Mouse (Mus musculus): ENCODE results near the gene Abca1. TPM values are rescaled to one million over a fixed set of nuclear protein-coding genes. Genes with fewer than 3 reads are reported as not detected.

Abca1 gene
- 6.9 and 8.0 TPM in 2 replicates for polyA plus RNA-seq (2012; rRNA removed)

GRCm38 (mm10) chr4:53159767-53160166 is at the start of gene Abca1:
Abca1 (minus strand) TSS chr4:53159895.

GRCm38 (mm10) chr4:53011732-53012361 is 147.8 kb downstream of the Abca1 start, which contains the start of gene Nipsnap3b:
Nipsnap3b (plus strand) TSS chr4:53011880.

GRCm38 (mm10) chr4:52989248-52989647 is 170.4 kb downstream of the Abca1 start, which contains the start of gene Nipsnap3a:
Nipsnap3a (plus strand) TSS chr4:52989272.

Other genes with a start within 250 kb of the Abca1 start
- not detected in 2 replicates for gene Olfr272, start 240.7 kb downstream of the Abca1 start, polyA plus RNA-seq (2012; rRNA removed)
- not detected in 2 replicates for gene Olfr270, start 195.3 kb downstream of the Abca1 start, polyA plus RNA-seq (2012; rRNA removed)
- not detected in 2 replicates for gene Nipsnap3a, start 170.6 kb downstream of the Abca1 start, polyA plus RNA-seq (2012; rRNA removed)
- 11.5 and 16.1 TPM in 2 replicates for gene Nipsnap3b, start 148.0 kb downstream of the Abca1 start, polyA plus RNA-seq (2012; rRNA removed)